Mouse (Mus musculus) heart, postnatal 0 days (tissue): ENCODE data around the gene Cttnbp2nl.

ENCODE experiments used
- CTCF ChIP-seq: IDR thresholded peaks from 2 replicates; pipeline ENCODE4 v1.5.1; 2016; ENCODE audit warnings: antibody characterized with exemption, control low read depth, low read depth
- EP300 ChIP-seq: IDR thresholded peaks from 2 replicates; pipeline ENCODE4 v1.6.1; 2016; ENCODE audit warnings: antibody characterized with exemption, low read depth

- TF ChIP-seq EP300 (no peak), CTCF (no peak)
Measured at GRCm38 (mm10) chr3:105059911-105060310, 7.0 kb upstream of the Cttnbp2nl start.
